Mouse (Mus musculus) hindbrain, embryonic 15.5 days (tissue): ENCODE measurements around the gene Gsdmc4. TPM values are rescaled to one million over a fixed set of nuclear protein-coding genes. Genes with fewer than 3 reads are reported as not detected.
"Not testable (repeated sequence)": the region's sequence is repeated elsewhere in the genome, so short reads cannot be mapped to it uniquely, and the experiment has no call there.

Experiments used
- ATAC-seq: fragments of 200-750 bp; cut with Nextera tagmentation; 2 replicates; pipeline ENCODE4 v1.8.0; 2017; ENCODE audit warnings: low read depth, moderate number of reproducible peaks, moderate TSS enrichment; ENCODE audit not compliant: low FRiP score
- H3K27ac ChIP-seq: fragments of 300-500 bp; sonication (generic); replicated peaks from 2 replicates; pipeline ENCODE4 v1.5.1; 2015; ENCODE audit warnings: mild to moderate bottlenecking, inconsistent platforms
- H3K27me3 ChIP-seq: fragments of 300-500 bp; sonication (generic); 2 replicates; pipeline ENCODE4 v1.6.1; 2015; ENCODE audit warnings: control low read depth, inconsistent platforms
- H3K36me3 ChIP-seq: fragments of 300-500 bp; sonication (generic); 2 replicates; pipeline ENCODE4 v1.6.1; 2015; ENCODE audit warnings: control low read depth, inconsistent platforms
- H3K4me1 ChIP-seq: fragments of 300-500 bp; sonication (generic); replicated peaks from 2 replicates; pipeline ENCODE4 v1.6.1; 2015; ENCODE audit warnings: control low read depth, inconsistent platforms
- H3K4me2 ChIP-seq: fragments of 300-500 bp; sonication (generic); 2 replicates; pipeline ENCODE4 v1.6.1; 2015; ENCODE audit warnings: moderate library complexity, mild to moderate bottlenecking, inconsistent platforms
- H3K4me3 ChIP-seq: fragments of 300-500 bp; sonication (generic); 2 replicates; pipeline ENCODE4 v1.5.1; 2015; ENCODE audit warnings: mild to moderate bottlenecking, inconsistent platforms
- H3K9ac ChIP-seq: fragments of 300-500 bp; sonication (generic); 2 replicates; pipeline ENCODE4 v1.6.1; 2015; ENCODE audit warnings: inconsistent platforms
- H3K9me3 ChIP-seq: fragments of 300-500 bp; sonication (generic); 2 replicates; pipeline ENCODE4 v1.6.1; 2016; ENCODE audit warnings: control low read depth, inconsistent platforms
- WGBS: fragments of 180-500 bp; shearing (Covaris S2); methylation state at CpG from one replicate; pipeline ENCODE4 v1.1.7; 2015; 5-methylcytosine and 5-hydroxymethylcytosine counted together
- polyA plus RNA-seq: library from polyadenylated mRNA; unstranded; fragments of >200 nt; fragmentation: Nextera tagmentation; extraction: Ambion mirVana; gene quantifications from 2 replicates; pipeline ENCODE4 v1.2.1, GENCODE M21; 2015

Gsdmc4 gene
- polyA plus RNA-seq, 1 experiment from 2014 or later: not detected

GRCm38 (mm10) chr15:63909896-63910295 is 2.2 kb downstream of the Gsdmc4 start:
- not testable (repeated sequence) for H3K36me3 ChIP-seq, H3K27me3 ChIP-seq, H3K4me3 ChIP-seq, H3K4me2 ChIP-seq, H3K4me1 ChIP-seq, H3K27ac ChIP-seq, ATAC-seq, H3K9me3 ChIP-seq, H3K9ac ChIP-seq

GRCm38 (mm10) chr15:63895560-63896353 is 16.3 kb downstream of the Gsdmc4 start:
- H3K4me3 ChIP-seq, H3K27me3 ChIP-seq, ATAC-seq, H3K36me3 ChIP-seq, H3K4me2 ChIP-seq, H3K27ac ChIP-seq, H3K9ac ChIP-seq, H3K4me1 ChIP-seq, H3K9me3 ChIP-seq: not testable (repeated sequence)
- WGBS: 44% methylated on average over 9 of the region's 9 CpGs

- not testable (repeated sequence) for H3K4me2 ChIP-seq, H3K9me3 ChIP-seq, H3K4me3 ChIP-seq, ATAC-seq, H3K9ac ChIP-seq, H3K27me3 ChIP-seq, H3K36me3 ChIP-seq, H3K27ac ChIP-seq, H3K4me1 ChIP-seq
- 78% methylated on average over 5 of the region's 5 CpGs for WGBS
Observed at GRCm38 (mm10) chr15:63888440-63888839, 23.7 kb downstream of the Gsdmc4 start.

GRCm38 (mm10) chr15:63887949-63888348 is 24.1 kb downstream of the Gsdmc4 start:
- WGBS: no CpG with 5 or more reads among the region's 5 CpGs
- H3K9me3 ChIP-seq, ATAC-seq, H3K4me3 ChIP-seq, H3K4me1 ChIP-seq, H3K9ac ChIP-seq, H3K27ac ChIP-seq, H3K4me2 ChIP-seq, H3K36me3 ChIP-seq, H3K27me3 ChIP-seq: not testable (repeated sequence)

GRCm38 (mm10) chr15:63878458-63878857 is 33.6 kb downstream of the Gsdmc4 start, which contains the start of gene Gsdmc3:
Gsdmc3 (minus strand) TSS chr15:63878558.
- not testable (repeated sequence) for H3K4me2 ChIP-seq, H3K4me3 ChIP-seq, H3K27me3 ChIP-seq, H3K9ac ChIP-seq, H3K27ac ChIP-seq, H3K4me1 ChIP-seq, ATAC-seq, H3K9me3 ChIP-seq, H3K36me3 ChIP-seq
- 91% methylated on average over 1 of the region's 3 CpGs for WGBS

GRCm38 (mm10) chr15:63876160-63876559 is 35.9 kb downstream of the Gsdmc4 start:
- ATAC-seq, H3K4me3 ChIP-seq, H3K9ac ChIP-seq: not testable (repeated sequence)

GRCm38 (mm10) chr15:63861965-63862364 is 50.1 kb downstream of the Gsdmc4 start:
- H3K27ac ChIP-seq: not testable (repeated sequence)
- 48% methylated on average over 5 of the region's 5 CpGs for WGBS

More at GRCm38 (mm10) chr15:63876160-63876559, 35.9 kb downstream of the Gsdmc4 start:
- H3K27ac ChIP-seq, H3K27me3 ChIP-seq, H3K36me3 ChIP-seq, H3K4me1 ChIP-seq, H3K9me3 ChIP-seq, H3K4me2 ChIP-seq: not testable (repeated sequence)

More at GRCm38 (mm10) chr15:63861965-63862364, 50.1 kb downstream of the Gsdmc4 start:
- H3K4me2 ChIP-seq, H3K27me3 ChIP-seq, H3K4me1 ChIP-seq, H3K36me3 ChIP-seq, H3K9me3 ChIP-seq, ATAC-seq, H3K9ac ChIP-seq, H3K4me3 ChIP-seq: not testable (repeated sequence)

Other genes starting within 250 kb of the Gsdmc4 start
- gene Gsdmc2, start 67.1 kb downstream of the Gsdmc4 start, polyA plus RNA-seq: not detected in 2 replicates
- gene Gsdmc3, start 33.7 kb downstream of the Gsdmc4 start, polyA plus RNA-seq: not detected in 2 replicates
- 125 and 129 TPM in 2 replicates for gene Fam49b, start 148.2 kb upstream of the Gsdmc4 start, polyA plus RNA-seq